Mouse (Mus musculus) megakaryocyte, embryonic 14.5 days (primary cell): ENCODE data around the gene Riiad1.

Experiments used
- FLI1 ChIP-seq: IDR thresholded peaks from 2 replicates; pipeline ENCODE4 v1.6.1; 2012; ENCODE audit warnings: low read length, inconsistent platforms, mixed read lengths
- GATA1 ChIP-seq: IDR thresholded peaks from 3 replicates; pipeline ENCODE4 v1.6.1; 2012; ENCODE audit warnings: mixed read lengths, low read length, inconsistent platforms, borderline replicate concordance

- TF ChIP-seq GATA1 (no peak), FLI1 (no peak)
These were observed 6.4 kb downstream of the Riiad1 start for GRCm38 (mm10) chr3:94473567-94474232.
